8 mouse cellular contexts compared by ENCODE assay signal in genomic region chr3:100685763-100686370, GRCm38 (mm10). TPM values are rescaled to one million over a fixed set of nuclear protein-coding genes. Genes with fewer than 3 reads are reported as not detected.
A peak's percentile ranks its signal among the peaks of the same experiment; 100 is the strongest.
DNase-seq lines count a peak whose midpoint lies in the region; ATAC-seq and TF ChIP-seq lines count a peak whose summit lies in the region.

No protein-coding gene starts in this region.

- WGBS in embryonic facial prominence, embryonic 15.5 days: under 1% methylated on average over 51 of the region's 77 CpGs
- under 1% methylated on average over 31 of the region's 77 CpGs for WGBS in heart, embryonic 11.5 days (ENCODE audit: insufficient replicate concordance)
- under 1% methylated on average over 54 of the region's 77 CpGs for WGBS in kidney, embryonic 15.5 days
- under 1% methylated on average over 69 of the region's 77 CpGs for WGBS in liver, embryonic 15.5 days (ENCODE audit: insufficient replicate concordance)
- WGBS in neural tube, embryonic 11.5 days: under 1% methylated on average over 66 of the region's 77 CpGs
- WGBS in stomach, postnatal 0 days: 2% methylated on average over 62 of the region's 77 CpGs

- no peak for TF ChIP-seq CTCF in bone marrow macrophage, adult 2 months (IDR thresholded peaks at IDR 0.05; ENCODE audit: low read depth, low read length)
- no peak for TF ChIP-seq CTCF in stomach, postnatal 0 days (IDR thresholded peaks at IDR 0.05; ENCODE audit: low read depth)

- peaks cover 9% of the 10 kb centered on the region for H3K4me1 ChIP-seq in bone marrow macrophage, adult 2 months (ENCODE audit: control insufficient read depth, insufficient read depth, low read length)
- H3K4me1 ChIP-seq in embryonic facial prominence, embryonic 15.5 days: peaks cover 18% of the 10 kb centered on the region
- H3K4me1 ChIP-seq in heart, embryonic 11.5 days (ENCODE audit: control insufficient read depth, insufficient read depth, low read length): peaks cover 8% of the 10 kb centered on the region
- peaks cover 25% of the 10 kb centered on the region for H3K4me1 ChIP-seq in kidney, embryonic 15.5 days
- H3K4me1 ChIP-seq in liver, embryonic 15.5 days (replicated peaks): peaks cover 34% of the 10 kb centered on the region
- peaks cover 20% of the 10 kb centered on the region for H3K4me1 ChIP-seq in neural tube, embryonic 11.5 days (ENCODE audit: control insufficient read depth, insufficient read depth, low read length)
- H3K4me1 ChIP-seq in stomach, postnatal 0 days (replicated peaks; ENCODE audit: control insufficient read depth, insufficient read depth): peaks cover 5% of the 10 kb centered on the region; the same call in 1 of the 2 replicates

- H3K4me2 ChIP-seq in embryonic facial prominence, embryonic 15.5 days (replicated peaks): peak overlapping the region; percentile 88
- H3K4me2 ChIP-seq in heart, embryonic 11.5 days: peak overlapping the region; percentile 85
- peak overlapping the region; percentile 75 for H3K4me2 ChIP-seq in kidney, embryonic 15.5 days
- peak overlapping the region; percentile 86 for H3K4me2 ChIP-seq in liver, embryonic 15.5 days
- H3K4me2 ChIP-seq in neural tube, embryonic 11.5 days (ENCODE audit: low read depth): peak overlapping the region; percentile 90
- peak overlapping the region; percentile 66 for H3K4me2 ChIP-seq in stomach, postnatal 0 days (replicated peaks; ENCODE audit: low read depth)

- no peaks in the 10 kb centered on the region for H3K36me3 ChIP-seq in embryonic facial prominence, embryonic 15.5 days
- no peaks in the 10 kb centered on the region for H3K36me3 ChIP-seq in heart, embryonic 11.5 days (ENCODE audit: control insufficient read depth, insufficient read depth, low read length)
- H3K36me3 ChIP-seq in kidney, embryonic 15.5 days: no peaks in the 10 kb centered on the region
- no peaks in the 10 kb centered on the region for H3K36me3 ChIP-seq in liver, embryonic 15.5 days (replicated peaks)
- no peaks in the 10 kb centered on the region for H3K36me3 ChIP-seq in neural tube, embryonic 11.5 days (ENCODE audit: control insufficient read depth, insufficient read depth, low read length)
- H3K36me3 ChIP-seq in stomach, postnatal 0 days (ENCODE audit: control insufficient read depth, insufficient read depth, low read length): no peaks in the 10 kb centered on the region

- peak overlapping the region; percentile 87 for H3K9ac ChIP-seq in embryonic facial prominence, embryonic 15.5 days
- peak overlapping the region; percentile 94 for H3K9ac ChIP-seq in heart, embryonic 11.5 days (ENCODE audit: low read depth, low read length)
- H3K9ac ChIP-seq in kidney, embryonic 15.5 days: peak overlapping the region; percentile 85
- peak overlapping the region; percentile 95 for H3K9ac ChIP-seq in liver, embryonic 15.5 days
- H3K9ac ChIP-seq in neural tube, embryonic 11.5 days (ENCODE audit: low read length): peak overlapping the region; percentile 95
- peak overlapping the region; percentile 93 for H3K9ac ChIP-seq in stomach, postnatal 0 days (ENCODE audit: low read length)

- H3K4me3 ChIP-seq in bone marrow macrophage, adult 2 months (ENCODE audit: insufficient read depth, low read length): peak overlapping the region; percentile 87
- H3K4me3 ChIP-seq in embryonic facial prominence, embryonic 15.5 days (replicated peaks): peak overlapping the region; percentile 89
- H3K4me3 ChIP-seq in heart, embryonic 11.5 days (ENCODE audit: low read depth, low read length): peak overlapping the region; percentile 92
- peak overlapping the region; percentile 70 for H3K4me3 ChIP-seq in kidney, embryonic 15.5 days (replicated peaks)
- H3K4me3 ChIP-seq in liver, embryonic 15.5 days (replicated peaks): peak overlapping the region; percentile 94
- H3K4me3 ChIP-seq in neural tube, embryonic 11.5 days (ENCODE audit: low read depth, low read length): peak overlapping the region; percentile 78
- H3K4me3 ChIP-seq in stomach, postnatal 0 days (ENCODE audit: low read depth, low read length): peak overlapping the region; percentile 87

- no peaks in the 10 kb centered on the region for H3K9me3 ChIP-seq in embryonic facial prominence, embryonic 15.5 days (replicated peaks)
- H3K9me3 ChIP-seq in heart, embryonic 11.5 days (replicated peaks; ENCODE audit: control insufficient read depth, low read length): no peaks in the 10 kb centered on the region
- H3K9me3 ChIP-seq in kidney, embryonic 15.5 days (replicated peaks): no peaks in the 10 kb centered on the region
- no peaks in the 10 kb centered on the region for H3K9me3 ChIP-seq in liver, embryonic 15.5 days (replicated peaks)
- H3K9me3 ChIP-seq in neural tube, embryonic 11.5 days (ENCODE audit: control insufficient read depth, low read length): no peaks in the 10 kb centered on the region
- H3K9me3 ChIP-seq in stomach, postnatal 0 days (ENCODE audit: control insufficient read depth, low read length): no peaks in the 10 kb centered on the region

- peak; percentile 74 for DNase-seq in CD4-positive helper T cell, adult 2 months (ENCODE audit: low read depth, low spot score)
- peak; percentile 84 for DNase-seq in neural tube, embryonic 11.5 days (ENCODE audit: low spot score)
- DNase-seq in stomach, postnatal 0 days (ENCODE audit: low spot score): peak; percentile 77

- H3K27me3 ChIP-seq in embryonic facial prominence, embryonic 15.5 days: no peaks in the 10 kb centered on the region
- H3K27me3 ChIP-seq in heart, embryonic 11.5 days (ENCODE audit: control insufficient read depth, insufficient read depth, low read length): 0 out of 2 replicates have a peak, but pooled peaks cover 2% of the 10 kb centered on the region
- H3K27me3 ChIP-seq in kidney, embryonic 15.5 days: no peaks in the 10 kb centered on the region
- no peaks in the 10 kb centered on the region; the same call in 1 of the 2 replicates for H3K27me3 ChIP-seq in liver, embryonic 15.5 days
- H3K27me3 ChIP-seq in neural tube, embryonic 11.5 days (ENCODE audit: control insufficient read depth, insufficient read depth, low read length): no peaks in the 10 kb centered on the region
- H3K27me3 ChIP-seq in stomach, postnatal 0 days (ENCODE audit: control insufficient read depth, insufficient read depth, low read length): no peaks in the 10 kb centered on the region

- no peak for TF ChIP-seq EP300 in stomach, postnatal 0 days (optimal IDR thresholded peaks at IDR 0.05)

- ATAC-seq in embryonic facial prominence, embryonic 15.5 days (ENCODE audit: insufficient number of reproducible peaks, low FRiP score, low TSS enrichment, low read depth): peak; percentile 86
- peak; percentile 81 for ATAC-seq in heart, embryonic 11.5 days (replicated peaks; ENCODE audit: insufficient number of reproducible peaks, low FRiP score, low TSS enrichment)
- peak; percentile 93 for ATAC-seq in kidney, embryonic 15.5 days (replicated peaks; ENCODE audit: low FRiP score)
- peak; percentile 85 for ATAC-seq in liver, embryonic 15.5 days (ENCODE audit: insufficient read depth)
- ATAC-seq in neural tube, embryonic 11.5 days (ENCODE audit: insufficient read depth, low FRiP score, low TSS enrichment): peak; percentile 83
- ATAC-seq in stomach, postnatal 0 days (ENCODE audit: low FRiP score, low TSS enrichment): peak; percentile 95

- no peak for TF ChIP-seq POLR2A in bone marrow macrophage, adult 2 months (IDR thresholded peaks at IDR 0.05; ENCODE audit: borderline replicate concordance, low read depth, low read length)

- peak overlapping the region; percentile 78 for H3K27ac ChIP-seq in bone marrow macrophage, adult 2 months (ENCODE audit: insufficient read depth, low read depth, low read length)
- peak overlapping the region; percentile 91 for H3K27ac ChIP-seq in embryonic facial prominence, embryonic 15.5 days (replicated peaks)
- peak overlapping the region; percentile 97 for H3K27ac ChIP-seq in heart, embryonic 11.5 days (ENCODE audit: low read depth, low read length)
- peak overlapping the region; percentile 97 for H3K27ac ChIP-seq in kidney, embryonic 15.5 days
- H3K27ac ChIP-seq in liver, embryonic 15.5 days (replicated peaks): peak overlapping the region; percentile 93
- peak overlapping the region; percentile 96 for H3K27ac ChIP-seq in neural tube, embryonic 11.5 days (ENCODE audit: low read depth, low read length)
- peak overlapping the region; percentile 97 for H3K27ac ChIP-seq in stomach, postnatal 0 days (replicated peaks)

RNA-seq across cellular contexts. Expression of gene Man1a2, which starts 0.6 kb away (rescaled TPM):
- polyA plus RNA-seq in bone marrow macrophage, adult 2 months (2012; ENCODE audit: insufficient read depth, insufficient read length, missing spikeins): 29.2 and 31.7 TPM in 2 replicates
- 75.5 and 78.2 TPM in 2 replicates for polyA plus RNA-seq in embryonic facial prominence, embryonic 15.5 days (2015; fragmentation: Nextera tagmentation; extraction: Ambion mirVana)
- polyA plus RNA-seq in heart, embryonic 11.5 days (2014; fragmentation: Nextera tagmentation; extraction: Ambion mirVana): 54.0 and 69.3 TPM in 2 replicates
- polyA plus RNA-seq in kidney, embryonic 15.5 days (2015; fragmentation: Nextera tagmentation; extraction: Ambion mirVana): 67.2 and 75.3 TPM in 2 replicates
- polyA plus RNA-seq in liver, embryonic 15.5 days (2015; fragmentation: Nextera tagmentation; extraction: Ambion mirVana): 30.3 and 32.0 TPM in 2 replicates
- polyA plus RNA-seq in neural tube, embryonic 11.5 days (2014; fragmentation: Nextera tagmentation; extraction: Ambion mirVana): 57.8 and 65.8 TPM in 2 replicates
- 52.6 and 68.7 TPM in 2 replicates for polyA plus RNA-seq in stomach, postnatal 0 days (2015; fragmentation: Nextera tagmentation; extraction: Ambion mirVana)

Comparison
In these comparisons a context has a peak if more than half of its experiments do, and no peak if none do; other contexts are left out.
1. Peak in every context shown above with its lines: DNase-seq, ATAC-seq, H3K4me3 ChIP-seq and H3K27ac ChIP-seq.